In genomic region chr7:80376192-80376591, GRCm38 (mm10) we compare ENCODE assay signal across 21 mouse cellular contexts. TPM values are rescaled to one million over a fixed set of nuclear protein-coding genes. Genes with fewer than 3 reads are reported as not detected.
A peak's percentile ranks its signal among the peaks of the same experiment; 100 is the strongest.
DNase-seq lines count a peak whose midpoint lies in the region; ATAC-seq and TF ChIP-seq lines count a peak whose summit lies in the region.
"Had no signal": no experiment of that assay in that cellular context is flagged by ENCODE, and none has a peak within 500 bp of the region (broad histone marks: within the 10 kb centered on the region; RNA-seq: fewer than 3 reads in every experiment).

No protein-coding gene starts in this region.

- peak; percentile 38; the same call in 1 of the 2 replicates for ATAC-seq in hindbrain, postnatal 0 days
- no peak for ATAC-seq in hindbrain, embryonic 14.5 days (ENCODE audit: low FRiP score)
- peak; percentile 51 for ATAC-seq in midbrain, postnatal 0 days (ENCODE audit: low FRiP score)
- ATAC-seq: forebrain, embryonic 14.5 days; liver, embryonic 12.5 days; lung, postnatal 0 days had no signal

- TF ChIP-seq EP300 in MEL (IDR thresholded peaks at IDR 0.05; ENCODE audit: low read depth in 1 of 2, low read length in 2 of 2) = no peak

- no peak overlapping the region for H3K9ac ChIP-seq in hindbrain, postnatal 0 days (replicated peaks; ENCODE audit: low read length)
- H3K9ac ChIP-seq in hindbrain, embryonic 14.5 days = no peak overlapping the region
- no peak overlapping the region for H3K9ac ChIP-seq in MEL (ENCODE audit: control insufficient read depth, low read depth, low read length, poor library complexity, severe bottlenecking)
- H3K9ac ChIP-seq in midbrain, postnatal 0 days (replicated peaks; ENCODE audit: low read length, poor library complexity, severe bottlenecking) = 0 out of 2 replicates have a peak overlapping the region, but pooled peaks have one; percentile 36
- H3K9ac ChIP-seq: embryonic facial prominence, embryonic 12.5 days; heart, embryonic 13.5 days; limb, embryonic 13.5 days; liver, embryonic 12.5 days had no signal

- peak; percentile 43 for DNase-seq in hindbrain, postnatal 0 days (ENCODE audit: low spot score)
- no peak for DNase-seq in hindbrain, embryonic 14.5 days (ENCODE audit: low spot score)
- no peak for DNase-seq in MEL (ENCODE audit: low read depth, low spot score)
- DNase-seq in MN1 (ENCODE audit: low spot score) = peak; percentile 37
- peak; percentile 42 for DNase-seq in midbrain, postnatal 0 days (ENCODE audit: low spot score)
- no peak for DNase-seq in lung, postnatal 4 days
- DNase-seq: adrenal gland, adult 8-10 months; cerebellum, adult 11-12 months; cerebellum, adult 9-11 months; embryo, embryonic 11 days; gastrocnemius, postnatal 10 days; heart, postnatal 10 days; kidney, adult 2 months; kidney, postnatal 4 days; lung, adult 18-20 months had no signal

- WGBS in hindbrain, postnatal 0 days = 38% methylated on average over 10 of the region's 10 CpGs
- 56% methylated on average over 10 of the region's 10 CpGs for WGBS in hindbrain, embryonic 14.5 days
- 23% methylated on average over 10 of the region's 10 CpGs for WGBS in midbrain, postnatal 0 days

- H3K27ac ChIP-seq in hindbrain, postnatal 0 days = no peak overlapping the region
- H3K27ac ChIP-seq in hindbrain, embryonic 14.5 days = no peak overlapping the region
- H3K27ac ChIP-seq in MEL (ENCODE audit: control insufficient read depth, low read depth, low read length) = peak overlapping the region; percentile 92
- H3K27ac ChIP-seq in midbrain, postnatal 0 days (ENCODE audit: low read depth, low read length) = no peak overlapping the region; the same call in 1 of the 2 replicates
- H3K27ac ChIP-seq: embryonic facial prominence, embryonic 12.5 days; heart, embryonic 13.5 days; limb, embryonic 13.5 days; liver, embryonic 12.5 days had no signal

- no peak overlapping the region for H3K4me2 ChIP-seq in hindbrain, postnatal 0 days (ENCODE audit: low read depth, low read length)
- no peak overlapping the region for H3K4me2 ChIP-seq in hindbrain, embryonic 14.5 days (replicated peaks)
- H3K4me2 ChIP-seq in midbrain, postnatal 0 days (ENCODE audit: low read depth, low read length, poor library complexity, severe bottlenecking) = no peak overlapping the region
- H3K4me2 ChIP-seq: embryonic facial prominence, embryonic 12.5 days; heart, embryonic 13.5 days; limb, embryonic 13.5 days; liver, embryonic 12.5 days had no signal

- TF ChIP-seq RAD21 in MEL (IDR thresholded peaks at IDR 0.05; ENCODE audit: low read depth, low read length) = no peak

- no peaks in the 10 kb centered on the region for H3K79me2 ChIP-seq in MEL (ENCODE audit: control insufficient read depth, insufficient read depth, low read length, poor library complexity)

- no peaks in the 10 kb centered on the region for H3K27me3 ChIP-seq in hindbrain, postnatal 0 days (ENCODE audit: insufficient read depth, low read length)
- no peaks in the 10 kb centered on the region for H3K27me3 ChIP-seq in hindbrain, embryonic 14.5 days (ENCODE audit: control insufficient read depth, insufficient read depth, low read length)
- H3K27me3 ChIP-seq in MEL (ENCODE audit: control insufficient read depth in 1 of 2, insufficient read depth in 2 of 2, low read length in 2 of 2) = no peaks in the 10 kb centered on the region
- H3K27me3 ChIP-seq in midbrain, postnatal 0 days (ENCODE audit: insufficient read depth, low read length) = no peaks in the 10 kb centered on the region
- H3K27me3 ChIP-seq: embryonic facial prominence, embryonic 12.5 days; heart, embryonic 13.5 days; limb, embryonic 13.5 days had no signal

- H3K4me1 ChIP-seq in hindbrain, postnatal 0 days (ENCODE audit: insufficient read depth, low read length) = no peaks in the 10 kb centered on the region
- H3K4me1 ChIP-seq in hindbrain, embryonic 14.5 days (replicated peaks; ENCODE audit: control insufficient read depth, insufficient read depth, low read length) = no peaks in the 10 kb centered on the region; the same call in 1 of the 2 replicates
- peaks cover 8 to 36% of the 10 kb centered on the region in 2 experiments for H3K4me1 ChIP-seq in MEL (ENCODE audit: control insufficient read depth in 1 of 2, insufficient read depth in 2 of 2, low read length in 2 of 2)
- H3K4me1 ChIP-seq in midbrain, postnatal 0 days (ENCODE audit: insufficient read depth, low read length) = 0 out of 2 replicates have a peak, but pooled peaks cover 5% of the 10 kb centered on the region
- H3K4me1 ChIP-seq: embryonic facial prominence, embryonic 12.5 days; limb, embryonic 13.5 days had no signal

- no peaks in the 10 kb centered on the region for H3K9me3 ChIP-seq in hindbrain, postnatal 0 days (ENCODE audit: low read length)
- no peaks in the 10 kb centered on the region for H3K9me3 ChIP-seq in hindbrain, embryonic 14.5 days (ENCODE audit: control insufficient read depth, low read length)
- H3K9me3 ChIP-seq in MEL (replicated peaks; ENCODE audit: insufficient read depth, low read length) = no peaks in the 10 kb centered on the region
- H3K9me3 ChIP-seq in midbrain, postnatal 0 days (ENCODE audit: low read length) = no peaks in the 10 kb centered on the region
- H3K9me3 ChIP-seq: embryonic facial prominence, embryonic 12.5 days; heart, embryonic 13.5 days; limb, embryonic 13.5 days; liver, embryonic 12.5 days had no signal

- TF ChIP-seq CTCF in hindbrain, postnatal 0 days (IDR thresholded peaks at IDR 0.05; ENCODE audit: low read depth) = no peak
- TF ChIP-seq CTCF in MEL (IDR thresholded peaks at IDR 0.05 in 2 of 3, conservative IDR thresholded peaks at IDR 0.05 in 1 of 3; ENCODE audit: control insufficient read depth in 1 of 3, insufficient read depth in 1 of 3, low read depth in 2 of 3, low read length in 3 of 3, poor library complexity in 1 of 3, severe bottlenecking in 1 of 3) = no peak
- TF ChIP-seq CTCF in midbrain, postnatal 0 days (IDR thresholded peaks at IDR 0.05) = no peak

- no peaks in the 10 kb centered on the region for H3K36me3 ChIP-seq in hindbrain, postnatal 0 days (ENCODE audit: insufficient read depth, low read length)
- no peaks in the 10 kb centered on the region for H3K36me3 ChIP-seq in hindbrain, embryonic 14.5 days (replicated peaks; ENCODE audit: control insufficient read depth, insufficient read depth)
- peaks cover 0 to 31% of the 10 kb centered on the region in 2 experiments; a peak in 2 of 4 replicates for H3K36me3 ChIP-seq in MEL (ENCODE audit: control insufficient read depth in 1 of 2, insufficient read depth in 2 of 2, low read length in 2 of 2)
- no peaks in the 10 kb centered on the region for H3K36me3 ChIP-seq in midbrain, postnatal 0 days (ENCODE audit: insufficient read depth, low read length)

- H3K4me3 ChIP-seq in hindbrain, postnatal 0 days (ENCODE audit: low read length) = no peak overlapping the region
- no peak overlapping the region for H3K4me3 ChIP-seq in hindbrain, embryonic 14.5 days (replicated peaks; ENCODE audit: low read length)
- no peak overlapping the region for H3K4me3 ChIP-seq in MEL (ENCODE audit: control insufficient read depth in 1 of 2, insufficient read depth in 1 of 2, low read depth in 2 of 2, low read length in 2 of 2)
- no peak overlapping the region for H3K4me3 ChIP-seq in midbrain, postnatal 0 days (ENCODE audit: low read depth, low read length)
- H3K4me3 ChIP-seq: embryonic facial prominence, embryonic 12.5 days; heart, embryonic 13.5 days; limb, embryonic 13.5 days; liver, embryonic 12.5 days had no signal

- no peak for TF ChIP-seq POLR2A in MEL (IDR thresholded peaks at IDR 0.05; ENCODE audit: control insufficient read depth in 1 of 2, insufficient read depth in 1 of 2, low read depth in 1 of 2, low read length in 2 of 2, poor library complexity in 1 of 2)

RNA-seq across cellular contexts. Expression of gene Man2a2, which starts 5.0 kb away (rescaled TPM):
- 55.5 and 61.3 TPM in 2 replicates for total RNA-seq in hindbrain, postnatal 0 days (2014; rRNA removed)
- 14.2 and 15.7 TPM in 2 replicates for polyA plus RNA-seq in hindbrain, postnatal 0 days (2015; fragmentation: Nextera tagmentation; extraction: Ambion mirVana)
- polyA plus RNA-seq in hindbrain, embryonic 14.5 days (2014; fragmentation: Nextera tagmentation; extraction: Ambion mirVana) = 18.9 and 21.6 TPM in 2 replicates
- 17.4 and 19.2 TPM in 2 replicates for total RNA-seq in MEL (2012; rRNA removed)
- polyA plus RNA-seq in MEL (2012; ENCODE audit: insufficient read depth in 1 of 2, insufficient read length in 2 of 2, low read depth in 1 of 2, low replicate concordance in 2 of 2, missing spikeins in 1 of 2) = 10 to 100 TPM in 1 of 2 experiments, not detected in 1; 38.6 TPM
- total RNA-seq in midbrain, postnatal 0 days (2014; rRNA removed) = 59.1 and 70.2 TPM in 2 replicates
- 13.7 and 16.6 TPM in 2 replicates for polyA plus RNA-seq in midbrain, postnatal 0 days (2015; fragmentation: Nextera tagmentation; extraction: Ambion mirVana)

RNA-seq across cellular contexts. Expression of gene Fes, which starts 11.6 kb away (rescaled TPM):
- 10.3 and 16.1 TPM in 2 replicates for total RNA-seq in hindbrain, postnatal 0 days (2014; rRNA removed)
- polyA plus RNA-seq in hindbrain, postnatal 0 days (2015; fragmentation: Nextera tagmentation; extraction: Ambion mirVana) = 4.9 and 5.6 TPM in 2 replicates
- 3.8 and 4.6 TPM in 2 replicates for polyA plus RNA-seq in hindbrain, embryonic 14.5 days (2014; fragmentation: Nextera tagmentation; extraction: Ambion mirVana)
- 1.3 and 2.7 TPM in 2 replicates for total RNA-seq in MEL (2012; rRNA removed)
- 1 to 10 TPM in 1 of 2 experiments, not detected in 1; 6.6 TPM for polyA plus RNA-seq in MEL (2012; ENCODE audit: insufficient read depth in 1 of 2, insufficient read length in 2 of 2, low read depth in 1 of 2, low replicate concordance in 2 of 2, missing spikeins in 1 of 2)
- total RNA-seq in midbrain, postnatal 0 days (2014; rRNA removed) = 4.3 and 7.9 TPM in 2 replicates
- 3.1 and 3.7 TPM in 2 replicates for polyA plus RNA-seq in midbrain, postnatal 0 days (2015; fragmentation: Nextera tagmentation; extraction: Ambion mirVana)

RNA-seq across cellular contexts. Expression of gene Furin, which starts 29.0 kb away (rescaled TPM):
- 25.4 and 25.9 TPM in 2 replicates for total RNA-seq in hindbrain, postnatal 0 days (2014; rRNA removed)
- 6.6 and 6.8 TPM in 2 replicates for polyA plus RNA-seq in hindbrain, postnatal 0 days (2015; fragmentation: Nextera tagmentation; extraction: Ambion mirVana)
- polyA plus RNA-seq in hindbrain, embryonic 14.5 days (2014; fragmentation: Nextera tagmentation; extraction: Ambion mirVana) = 6.0 and 6.7 TPM in 2 replicates
- 11.6 and 13.7 TPM in 2 replicates for total RNA-seq in MEL (2012; rRNA removed)
- 10 to 100 TPM in 1 of 2 experiments, not detected in 1; 32.3 TPM for polyA plus RNA-seq in MEL (2012; ENCODE audit: insufficient read depth in 1 of 2, insufficient read length in 2 of 2, low read depth in 1 of 2, low replicate concordance in 2 of 2, missing spikeins in 1 of 2)
- total RNA-seq in midbrain, postnatal 0 days (2014; rRNA removed) = 16.6 TPM in 2 replicates
- polyA plus RNA-seq in midbrain, postnatal 0 days (2015; fragmentation: Nextera tagmentation; extraction: Ambion mirVana) = 5.0 and 6.0 TPM in 2 replicates

RNA-seq across cellular contexts. Expression of gene Hddc3, which starts 33.3 kb away (rescaled TPM):
- 30.1 and 32.2 TPM in 2 replicates for total RNA-seq in hindbrain, postnatal 0 days (2014; rRNA removed)
- polyA plus RNA-seq in hindbrain, postnatal 0 days (2015; fragmentation: Nextera tagmentation; extraction: Ambion mirVana) = 13.9 and 15.5 TPM in 2 replicates
- 18.7 and 23.4 TPM in 2 replicates for polyA plus RNA-seq in hindbrain, embryonic 14.5 days (2014; fragmentation: Nextera tagmentation; extraction: Ambion mirVana)
- 47.6 and 58.1 TPM in 2 replicates for total RNA-seq in MEL (2012; rRNA removed)
- 10 to 100 TPM in 1 of 2 experiments, not detected in 1; 47.1 TPM for polyA plus RNA-seq in MEL (2012; ENCODE audit: insufficient read depth in 1 of 2, insufficient read length in 2 of 2, low read depth in 1 of 2, low replicate concordance in 2 of 2, missing spikeins in 1 of 2)
- 35.9 and 36.7 TPM in 2 replicates for total RNA-seq in midbrain, postnatal 0 days (2014; rRNA removed)
- 15.1 and 16.8 TPM in 2 replicates for polyA plus RNA-seq in midbrain, postnatal 0 days (2015; fragmentation: Nextera tagmentation; extraction: Ambion mirVana)

RNA-seq across cellular contexts. Expression of gene Unc45a, which starts 35.4 kb away (rescaled TPM):
- 49.0 and 57.8 TPM in 2 replicates for total RNA-seq in hindbrain, postnatal 0 days (2014; rRNA removed)
- 46.6 and 47.8 TPM in 2 replicates for polyA plus RNA-seq in hindbrain, postnatal 0 days (2015; fragmentation: Nextera tagmentation; extraction: Ambion mirVana)
- polyA plus RNA-seq in hindbrain, embryonic 14.5 days (2014; fragmentation: Nextera tagmentation; extraction: Ambion mirVana) = 43.3 and 43.9 TPM in 2 replicates
- 20.3 and 28.2 TPM in 2 replicates for total RNA-seq in MEL (2012; rRNA removed)
- polyA plus RNA-seq in MEL (2012; ENCODE audit: insufficient read depth in 1 of 2, insufficient read length in 2 of 2, low read depth in 1 of 2, low replicate concordance in 2 of 2, missing spikeins in 1 of 2) = 10 to 100 TPM in 1 of 2 experiments, not detected in 1; 26.1 TPM
- total RNA-seq in midbrain, postnatal 0 days (2014; rRNA removed) = 51.0 and 63.3 TPM in 2 replicates
- 54.6 and 55.9 TPM in 2 replicates for polyA plus RNA-seq in midbrain, postnatal 0 days (2015; fragmentation: Nextera tagmentation; extraction: Ambion mirVana)

Comparison
In these comparisons a context has a peak if more than half of its experiments do, and no peak if none do; other contexts are left out.
1. DNase-seq: peak in hindbrain, postnatal 0 days (single experiment), MN1 (single experiment) and midbrain, postnatal 0 days (single experiment); none in hindbrain, embryonic 14.5 days (single experiment), MEL (single experiment) and lung, postnatal 4 days (0 of 2).